Mouse (Mus musculus) heart, embryonic 11.5 days (tissue): ENCODE data around the gene Cd247. TPM values are rescaled to one million over a fixed set of nuclear protein-coding genes. Genes with fewer than 3 reads are reported as not detected.

Source experiments
- ATAC-seq: fragments of 200-750 bp; cut with Nextera tagmentation; replicated peaks from 2 replicates; pipeline ENCODE4 v1.8.0; 2017; ENCODE audit warnings: moderate library complexity; ENCODE audit not compliant: insufficient number of reproducible peaks, low FRiP score, low TSS enrichment
- H3K27ac ChIP-seq: fragments of 300-500 bp; sonication (generic); 2 replicates; pipeline ENCODE4 v1.5.1; 2014; ENCODE audit warnings: mild to moderate bottlenecking, low read depth, low read length
- H3K27me3 ChIP-seq: fragments of 300-500 bp; sonication (generic); 2 replicates; pipeline ENCODE4 v1.6.1; 2014; ENCODE audit warnings: mild to moderate bottlenecking, low read length, mixed read lengths; ENCODE audit not compliant: control insufficient read depth, insufficient read depth
- H3K36me3 ChIP-seq: fragments of 300-500 bp; sonication (generic); 2 replicates; pipeline ENCODE4 v1.6.1; 2014; ENCODE audit warnings: mild to moderate bottlenecking, low read length, moderate library complexity, mixed read lengths; ENCODE audit not compliant: control insufficient read depth, insufficient read depth
- H3K4me1 ChIP-seq: fragments of 300-500 bp; sonication (generic); 2 replicates; pipeline ENCODE4 v1.6.1; 2014; ENCODE audit warnings: low read length; ENCODE audit not compliant: control insufficient read depth, insufficient read depth
- H3K4me2 ChIP-seq: fragments of 300-500 bp; sonication (generic); 2 replicates; pipeline ENCODE4 v1.6.1; 2014; ENCODE audit warnings: mild to moderate bottlenecking, moderate library complexity
- H3K4me3 ChIP-seq: fragments of 300-500 bp; sonication (generic); 2 replicates; pipeline ENCODE4 v1.5.1; 2014; ENCODE audit warnings: low read depth, low read length
- H3K9ac ChIP-seq: fragments of 300-500 bp; sonication (generic); 2 replicates; pipeline ENCODE4 v1.6.1; 2014; ENCODE audit warnings: mild to moderate bottlenecking, low read depth, low read length, moderate library complexity
- H3K9me3 ChIP-seq: fragments of 300-500 bp; sonication (generic); replicated peaks from 2 replicates; pipeline ENCODE4 v1.6.1; 2016; ENCODE audit warnings: low read length; ENCODE audit not compliant: control insufficient read depth
- WGBS: fragments of 180-500 bp; shearing (Covaris S2); extraction: QIAGEN DNeasy Blood & Tissue Kit; methylation state at CpG from one replicate; pipeline ENCODE4 v1.1.7; 2014; ENCODE audit not compliant: insufficient replicate concordance; 5-methylcytosine and 5-hydroxymethylcytosine counted together
- polyA plus RNA-seq: library from polyadenylated mRNA; unstranded; fragments of >200 nt; fragmentation: Nextera tagmentation; extraction: Ambion mirVana; gene quantifications from 2 replicates; pipeline ENCODE4 v1.2.1, GENCODE M21; 2014

Cd247 gene
- polyA plus RNA-seq, 1 experiment from 2014 or later = 0.64 TPM

DNA sequence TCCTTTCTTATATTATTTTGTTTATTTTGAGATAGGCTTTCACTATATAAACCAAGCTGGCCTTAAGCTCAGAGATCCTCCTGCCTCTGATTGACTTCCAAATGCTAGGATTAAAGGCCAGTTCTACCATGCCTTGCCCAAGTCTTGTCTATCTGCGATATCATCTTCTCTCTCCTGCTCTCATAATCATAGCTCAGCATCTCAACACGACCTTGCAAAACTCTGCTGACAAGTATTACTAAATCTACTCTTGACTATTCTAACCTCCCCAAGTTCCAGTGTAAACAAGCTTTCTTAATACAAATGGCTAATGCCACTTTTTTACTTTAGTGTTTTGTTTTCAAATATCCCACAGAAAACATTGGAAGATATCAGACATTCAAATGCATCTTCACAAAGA is 119.7 kb downstream of the Cd247 start:
- Histone ChIP-seq H3K27me3 (no peaks in the 10 kb centered on the region), H3K4me2 (no peak overlapping the region), H3K9me3 (no peaks in the 10 kb centered on the region), H3K9ac (no peak overlapping the region), H3K4me1 (no peaks in the 10 kb centered on the region), H3K4me3 (no peak overlapping the region), H3K36me3 (peaks cover 3% of the 10 kb centered on the region; the same call in 1 of the 2 replicates), H3K27ac (no peak overlapping the region)
- ATAC-seq = no peak
- 92% methylated on average over 2 of the region's 2 CpGs for WGBS

DNA sequence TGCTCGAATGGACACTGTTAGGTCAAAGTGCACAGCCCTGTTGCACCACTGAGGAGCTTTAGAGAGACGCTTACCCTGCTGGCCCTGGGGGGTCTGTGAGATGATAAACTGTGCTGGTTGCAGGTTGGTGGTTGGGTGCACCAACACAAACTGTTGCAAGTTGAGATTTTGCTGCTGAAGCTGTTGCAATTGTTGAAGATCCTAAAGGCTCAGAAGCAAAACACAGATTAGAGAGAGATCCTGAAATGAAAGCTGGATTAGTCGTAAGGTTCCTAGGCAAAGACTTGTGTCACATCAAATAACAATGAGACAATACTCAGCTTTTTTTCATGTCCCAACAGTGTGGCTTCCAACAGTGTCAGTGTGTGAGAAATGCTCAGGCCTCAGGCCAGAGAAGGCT is 120.3 kb downstream of the Cd247 start:
- Histone ChIP-seq H3K4me1 (no peaks in the 10 kb centered on the region), H3K4me2 (no peak overlapping the region), H3K27ac (no peak overlapping the region), H3K27me3 (no peaks in the 10 kb centered on the region), H3K9me3 (no peaks in the 10 kb centered on the region), H3K4me3 (no peak overlapping the region), H3K36me3 (peaks cover 3% of the 10 kb centered on the region; the same call in 1 of the 2 replicates), H3K9ac (no peak overlapping the region)
- ATAC-seq = no peak
- WGBS = 83% methylated on average over 3 of the region's 3 CpGs

DNA sequence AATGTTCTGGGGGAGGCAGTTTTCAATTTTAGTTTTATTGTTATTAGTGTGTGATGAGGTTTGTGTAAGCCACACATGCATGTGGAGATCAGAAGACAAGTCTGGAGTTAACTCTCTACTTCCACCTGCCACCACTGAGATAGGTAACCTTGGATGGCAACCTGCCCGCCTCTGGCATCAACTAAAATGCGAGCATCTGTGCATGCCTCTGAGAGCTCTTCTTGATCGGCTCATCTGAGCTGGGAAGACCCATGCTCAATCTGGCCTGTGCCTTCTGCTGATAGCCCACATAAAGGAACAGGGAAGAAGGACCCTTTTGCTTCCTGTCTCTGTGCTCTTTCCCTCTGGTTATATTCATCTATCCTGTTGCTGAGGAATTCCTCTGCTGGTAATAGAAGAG is 121.0 kb downstream of the Cd247 start:
- Histone ChIP-seq H3K36me3 (peaks cover 3% of the 10 kb centered on the region; the same call in 1 of the 2 replicates), H3K9ac (no peak overlapping the region), H3K4me3 (no peak overlapping the region), H3K4me1 (no peaks in the 10 kb centered on the region), H3K27ac (no peak overlapping the region), H3K4me2 (no peak overlapping the region), H3K9me3 (no peaks in the 10 kb centered on the region), H3K27me3 (no peaks in the 10 kb centered on the region)
- no peak for ATAC-seq
- 81% methylated on average over 3 of the region's 3 CpGs for WGBS

DNA sequence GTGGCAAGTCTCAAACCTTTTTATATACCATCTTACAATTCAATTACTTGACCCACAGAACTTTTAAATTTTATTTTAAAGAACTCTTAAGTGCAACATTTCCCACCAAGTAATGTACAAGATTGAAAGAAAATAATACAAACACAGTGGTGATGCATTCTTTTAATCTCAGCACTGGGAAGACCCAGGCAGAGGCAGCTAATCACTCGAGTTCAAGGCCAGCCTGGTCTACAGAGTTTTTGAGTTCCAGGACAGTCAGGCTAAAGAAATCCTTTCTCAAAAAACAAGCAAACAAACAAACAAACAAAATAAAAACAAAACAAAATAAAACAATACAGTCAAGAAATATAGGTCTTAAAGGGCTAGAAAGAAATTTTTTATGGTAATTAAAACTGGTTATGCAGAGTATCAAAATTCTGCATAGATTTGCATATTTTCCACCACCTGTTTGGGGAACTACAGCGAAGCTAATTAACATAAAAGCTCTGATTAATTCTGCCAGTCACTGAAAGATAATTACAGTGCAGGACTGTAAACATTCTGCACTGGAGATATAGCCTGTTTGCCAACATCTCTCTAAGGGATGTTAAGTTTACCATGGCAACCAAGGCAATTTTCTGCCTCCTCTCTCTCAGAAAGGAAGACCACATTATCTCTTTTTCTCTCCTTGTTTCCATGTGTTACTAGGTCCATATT is 125.4 kb downstream of the Cd247 start:
- no peaks in the 10 kb centered on the region for H3K4me1 ChIP-seq
- ATAC-seq = no peak
- no peak overlapping the region for H3K4me3 ChIP-seq
- H3K36me3 ChIP-seq = peaks cover 7% of the 10 kb centered on the region
- no peaks in the 10 kb centered on the region for H3K27me3 ChIP-seq
- H3K9ac ChIP-seq = no peak overlapping the region
- no peak overlapping the region for H3K27ac ChIP-seq
- H3K4me2 ChIP-seq = no peak overlapping the region
- H3K9me3 ChIP-seq = no peaks in the 10 kb centered on the region
- 87% methylated on average over 2 of the region's 2 CpGs for WGBS

DNA sequence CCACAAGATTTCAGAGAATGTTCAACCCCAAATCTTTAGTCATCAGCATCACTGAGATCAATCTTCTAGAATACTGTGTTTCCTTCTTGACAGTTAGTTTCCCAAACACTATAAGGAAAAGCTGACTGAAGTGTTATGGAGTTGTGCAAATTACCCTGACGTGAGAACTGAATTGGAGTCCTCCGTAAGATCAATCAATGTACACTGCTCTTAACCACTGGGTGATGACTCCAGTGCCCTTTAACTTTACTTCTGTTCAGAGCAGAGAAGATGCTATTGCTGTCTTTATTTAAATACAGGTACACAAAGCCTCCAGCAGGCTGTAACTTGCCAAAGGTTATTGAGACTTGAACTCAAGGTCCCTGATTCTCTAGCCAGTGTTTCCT is 125.9 kb downstream of the Cd247 start:
- Histone ChIP-seq H3K4me3 (no peak overlapping the region), H3K4me2 (no peak overlapping the region), H3K9me3 (no peaks in the 10 kb centered on the region), H3K36me3 (peaks cover 7% of the 10 kb centered on the region), H3K9ac (no peak overlapping the region), H3K4me1 (no peaks in the 10 kb centered on the region), H3K27me3 (no peaks in the 10 kb centered on the region), H3K27ac (no peak overlapping the region)
- WGBS = 89% methylated on average over 2 of the region's 2 CpGs
- ATAC-seq = no peak

DNA sequence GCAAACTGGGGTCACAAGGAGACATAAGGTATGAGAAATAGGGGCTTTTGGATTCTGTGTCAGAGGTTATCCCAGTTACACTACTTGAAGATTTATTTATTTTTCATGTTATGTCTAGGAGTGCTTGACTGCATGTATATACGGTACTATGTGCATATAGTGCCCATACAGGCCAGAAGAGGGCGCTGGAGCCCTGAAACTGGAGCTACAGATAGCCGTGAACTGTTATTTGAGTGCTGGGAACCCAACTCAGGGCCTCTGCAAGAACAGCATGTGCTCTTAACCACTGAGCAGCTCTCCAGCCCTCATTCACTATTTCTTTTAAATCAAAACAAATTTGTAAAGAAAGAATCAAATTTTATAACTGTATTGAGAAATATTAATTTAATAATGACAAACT is 132.5 kb downstream of the Cd247 start:
- Histone ChIP-seq H3K27me3 (no peaks in the 10 kb centered on the region), H3K27ac (no peak overlapping the region), H3K4me3 (no peak overlapping the region), H3K9me3 (no peaks in the 10 kb centered on the region), H3K36me3 (peaks cover 7% of the 10 kb centered on the region), H3K9ac (no peak overlapping the region), H3K4me1 (no peaks in the 10 kb centered on the region), H3K4me2 (no peak overlapping the region)
- no peak for ATAC-seq
- 77% methylated on average over 3 of the region's 3 CpGs for WGBS

DNA sequence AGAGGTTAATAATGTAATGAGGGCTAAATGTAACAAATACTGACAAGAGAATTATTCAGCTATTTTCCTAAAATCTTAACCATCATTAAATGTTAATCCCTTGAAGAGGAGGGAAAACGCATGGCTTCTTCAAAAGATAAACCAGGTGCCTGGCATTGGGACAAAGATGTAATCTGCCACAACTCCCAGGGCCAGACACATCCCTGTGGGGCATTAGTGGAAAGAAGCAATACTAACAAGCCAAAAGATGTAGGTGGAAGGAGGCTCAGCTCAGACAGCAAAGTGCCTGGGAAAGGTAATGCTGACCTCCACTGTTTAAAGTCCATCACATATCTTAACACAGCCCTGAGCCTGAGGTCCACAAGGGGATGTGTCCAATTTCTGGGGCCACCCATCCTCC is 134.0 kb downstream of the Cd247 start:
- Histone ChIP-seq H3K9me3 (no peaks in the 10 kb centered on the region), H3K36me3 (no peaks in the 10 kb centered on the region), H3K4me2 (no peak overlapping the region), H3K9ac (no peak overlapping the region), H3K27me3 (no peaks in the 10 kb centered on the region), H3K27ac (no peak overlapping the region), H3K4me3 (no peak overlapping the region), H3K4me1 (no peaks in the 10 kb centered on the region)
- ATAC-seq = no peak
- WGBS = 81% methylated on average over 1 of the region's 1 CpGs

DNA sequence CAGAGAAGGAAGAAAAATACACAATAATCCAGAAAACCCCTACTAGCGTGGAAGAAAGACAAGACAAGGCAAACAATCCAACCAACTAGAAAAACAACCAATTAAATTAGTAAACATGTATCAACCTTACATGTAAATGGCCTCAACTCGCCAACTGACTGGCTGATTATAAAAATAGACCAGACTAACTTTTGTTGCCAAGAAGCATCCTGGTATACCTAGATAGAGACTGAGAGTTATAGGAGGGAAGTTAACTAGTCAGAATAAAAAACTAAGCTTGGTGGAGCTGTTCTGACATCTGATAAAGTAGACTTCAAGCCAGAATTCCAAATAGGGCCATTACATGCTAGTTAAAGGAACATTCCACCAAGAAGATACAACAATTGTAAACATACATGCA is 136.7 kb downstream of the Cd247 start:
- 87% methylated on average over 2 of the region's 2 CpGs for WGBS
- Histone ChIP-seq H3K4me2 (no peak overlapping the region), H3K4me1 (peaks cover under 1% of the 10 kb centered on the region), H3K9me3 (no peaks in the 10 kb centered on the region), H3K27ac (no peak overlapping the region), H3K27me3 (no peaks in the 10 kb centered on the region), H3K4me3 (no peak overlapping the region), H3K9ac (no peak overlapping the region), H3K36me3 (no peaks in the 10 kb centered on the region)
- no peak for ATAC-seq
